Mouse (Mus musculus) skeletal muscle tissue, adult 2 months (tissue): ENCODE measurements around the gene Slc2a4.
A peak's percentile ranks its signal among the peaks of the same experiment; 100 is the strongest.
"Not testable (repeated sequence)": the region's sequence is repeated elsewhere in the genome, so short reads cannot be mapped to it uniquely, and the experiment has no call there.

Experiments used
- DNase-seq: peaks from one replicate; pipeline ENCODE4 v3.0.0-alpha.2; 2012; ENCODE audit warnings: low read depth, low spot score

Slc2a4 gene

DNA sequence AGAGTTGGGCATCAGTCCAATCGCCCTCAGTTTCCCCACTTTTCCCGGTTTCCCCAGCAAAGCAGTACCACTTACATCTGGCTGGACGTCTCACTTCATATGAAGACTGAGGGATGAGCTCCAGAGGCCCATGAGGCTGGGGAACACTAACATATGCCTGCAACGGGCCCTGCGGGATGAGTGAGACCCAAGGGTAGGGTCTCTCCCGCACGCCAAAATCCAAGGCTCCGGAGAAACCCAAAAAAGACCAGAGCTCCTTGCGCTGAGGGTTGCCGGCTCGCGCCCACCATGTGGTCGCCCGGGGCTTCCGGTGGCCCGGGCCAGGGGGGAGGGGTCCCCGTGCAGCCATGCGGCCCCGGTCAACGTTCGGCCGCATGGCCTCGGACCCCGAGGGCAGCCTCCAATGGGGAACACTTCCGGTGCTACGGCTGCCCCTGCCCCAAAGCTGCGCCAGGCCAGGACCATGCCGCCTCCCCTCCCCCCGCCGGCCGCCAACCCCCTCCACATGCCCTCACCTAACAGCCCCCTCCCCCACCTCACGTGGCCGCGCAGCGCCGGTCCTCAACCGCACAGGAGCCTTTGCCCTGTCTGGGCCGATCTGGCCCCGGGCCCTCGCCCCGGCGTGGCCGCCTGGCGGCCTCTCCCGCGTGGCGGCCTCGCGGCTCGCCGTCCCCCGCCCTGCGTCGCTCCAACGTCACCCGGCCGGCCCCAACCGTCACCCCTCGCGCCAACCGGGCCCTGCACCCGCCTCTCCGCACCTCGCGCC lies 27.5 kb downstream of the Slc2a4 start:
- DNase-seq = peak; percentile 57

DNA sequence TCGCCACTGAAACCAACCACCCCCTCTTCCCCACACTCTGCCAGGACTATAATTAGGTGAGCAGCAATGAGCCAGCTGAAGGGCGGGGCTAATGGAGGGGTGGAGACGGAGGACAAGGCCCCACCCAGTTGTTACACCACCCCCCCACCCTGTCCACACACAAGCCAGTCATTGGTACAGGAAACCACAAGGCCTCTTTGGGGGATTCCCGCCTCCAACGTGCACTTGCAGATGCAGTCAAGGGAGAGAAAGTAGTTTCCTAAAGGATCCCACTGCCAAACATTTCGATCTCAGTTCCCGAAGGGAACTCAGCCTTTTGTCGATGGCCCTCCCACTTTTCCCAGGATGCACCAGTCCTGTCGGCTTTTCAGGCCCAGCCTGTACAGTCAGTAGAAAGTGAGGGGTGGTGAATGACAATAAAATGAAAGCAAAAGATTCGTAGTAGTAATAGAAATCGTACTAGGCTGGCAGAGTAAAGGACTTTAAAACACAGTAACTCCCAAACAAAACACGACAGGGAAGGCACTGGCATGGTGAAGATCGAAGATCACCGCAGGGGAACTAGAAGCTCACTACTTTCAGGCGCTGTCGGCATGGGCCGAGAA lies 28.2 kb downstream of the Slc2a4 start:
- DNase-seq = peak; percentile 86

DNA sequence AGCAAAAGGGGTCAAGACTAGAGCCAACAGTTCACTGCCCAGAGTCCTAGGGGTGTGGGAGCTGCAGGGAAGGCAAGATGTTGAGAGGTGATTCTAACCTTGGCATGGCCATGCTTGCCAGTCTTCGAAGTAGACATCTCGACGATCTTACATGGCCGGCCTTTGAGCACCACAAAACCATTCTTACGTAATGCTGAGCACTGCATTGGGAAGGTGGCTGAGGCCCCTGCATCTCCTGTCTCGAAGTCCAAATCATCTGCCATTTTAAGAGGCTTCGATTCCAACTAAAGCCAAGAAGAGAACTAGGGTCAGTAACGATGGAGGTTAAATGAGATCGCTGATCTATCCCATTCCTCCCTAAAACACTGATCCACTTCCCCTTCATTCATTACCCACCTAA lies 28.9 kb downstream of the Slc2a4 start:
- DNase-seq = no peak

DNA sequence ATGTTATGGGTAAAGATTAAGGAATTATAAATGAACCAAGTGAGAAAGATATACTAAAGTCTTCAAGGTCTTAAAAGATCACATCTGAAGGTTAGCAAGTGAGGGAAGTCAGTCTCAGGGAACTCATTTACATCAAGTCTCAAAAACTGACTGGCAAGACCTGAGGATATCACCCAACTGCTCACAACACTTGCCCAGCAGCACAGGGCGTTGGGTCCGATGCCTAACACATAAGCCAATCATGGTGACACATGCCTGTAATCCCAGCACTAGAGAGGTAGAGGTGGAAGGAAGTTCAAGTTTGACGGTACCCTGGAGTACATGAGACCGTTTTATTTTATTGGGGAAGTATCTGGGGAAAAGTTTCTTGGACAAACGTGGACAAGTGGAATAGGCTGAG lies 29.9 kb downstream of the Slc2a4 start:
- DNase-seq = no peak

DNA sequence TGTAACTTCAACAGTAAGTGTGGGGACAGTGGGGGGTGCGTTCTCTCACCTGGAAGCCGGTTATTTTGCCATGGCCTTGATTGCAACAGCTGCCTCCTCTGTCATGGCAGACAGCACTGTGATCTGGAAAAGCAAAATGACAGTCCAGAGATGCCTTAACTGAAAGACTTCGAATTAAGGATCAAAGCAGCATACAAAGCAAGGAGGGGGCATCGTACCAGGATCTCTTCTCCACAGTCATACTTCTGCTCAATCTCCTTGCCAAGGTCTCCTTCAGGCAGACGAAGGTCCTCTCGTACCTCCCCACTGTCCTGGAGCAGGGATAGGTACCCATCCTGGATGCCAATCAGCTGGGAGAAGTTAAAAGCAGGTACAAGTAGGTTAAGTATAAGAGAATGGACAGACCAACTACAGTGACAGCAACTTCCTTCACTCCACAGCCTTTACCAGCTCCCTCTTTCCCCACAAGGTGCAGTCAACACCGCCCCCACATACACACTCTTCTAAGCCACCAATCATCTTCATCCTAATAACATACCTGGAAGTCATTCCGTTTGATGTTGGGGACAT lies 30.5 kb downstream of the Slc2a4 start:
- no peak for DNase-seq

DNA sequence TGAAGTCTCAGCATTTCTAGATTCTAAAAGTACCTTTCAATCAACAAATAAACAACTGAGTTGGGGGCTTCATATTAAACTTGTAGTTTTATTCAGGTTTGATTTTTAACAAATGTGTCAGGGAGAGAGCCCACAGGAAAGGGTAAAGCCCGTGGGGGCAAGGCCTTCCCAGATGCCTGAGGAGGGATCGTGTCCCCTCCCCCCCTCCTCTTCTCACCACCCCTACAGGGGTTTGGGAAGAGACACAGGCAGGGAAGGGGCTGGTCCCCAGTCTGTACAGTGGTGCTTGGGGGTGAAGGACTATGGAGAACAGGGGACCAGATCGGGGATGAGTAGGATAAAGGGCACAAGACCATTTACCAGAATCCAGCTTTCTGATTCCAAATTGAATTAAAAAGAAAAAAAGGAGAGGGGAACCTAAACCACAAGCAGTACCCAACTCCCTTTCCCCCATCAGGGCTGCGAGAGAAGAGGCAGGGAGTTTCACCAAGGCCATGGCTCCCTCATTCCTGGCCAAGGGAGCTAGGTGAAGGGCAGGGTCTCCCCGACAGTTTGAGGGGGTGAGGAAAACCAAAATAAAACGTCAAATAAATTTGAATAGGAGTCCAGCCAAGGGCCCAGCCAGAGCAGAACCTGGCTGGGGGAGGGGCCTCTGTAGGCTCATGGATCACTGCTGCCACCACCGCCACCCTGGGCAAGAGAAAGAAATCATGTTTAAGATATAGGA lies 31.2 kb downstream of the Slc2a4 start:
- DNase-seq = not testable (repeated sequence)

DNA sequence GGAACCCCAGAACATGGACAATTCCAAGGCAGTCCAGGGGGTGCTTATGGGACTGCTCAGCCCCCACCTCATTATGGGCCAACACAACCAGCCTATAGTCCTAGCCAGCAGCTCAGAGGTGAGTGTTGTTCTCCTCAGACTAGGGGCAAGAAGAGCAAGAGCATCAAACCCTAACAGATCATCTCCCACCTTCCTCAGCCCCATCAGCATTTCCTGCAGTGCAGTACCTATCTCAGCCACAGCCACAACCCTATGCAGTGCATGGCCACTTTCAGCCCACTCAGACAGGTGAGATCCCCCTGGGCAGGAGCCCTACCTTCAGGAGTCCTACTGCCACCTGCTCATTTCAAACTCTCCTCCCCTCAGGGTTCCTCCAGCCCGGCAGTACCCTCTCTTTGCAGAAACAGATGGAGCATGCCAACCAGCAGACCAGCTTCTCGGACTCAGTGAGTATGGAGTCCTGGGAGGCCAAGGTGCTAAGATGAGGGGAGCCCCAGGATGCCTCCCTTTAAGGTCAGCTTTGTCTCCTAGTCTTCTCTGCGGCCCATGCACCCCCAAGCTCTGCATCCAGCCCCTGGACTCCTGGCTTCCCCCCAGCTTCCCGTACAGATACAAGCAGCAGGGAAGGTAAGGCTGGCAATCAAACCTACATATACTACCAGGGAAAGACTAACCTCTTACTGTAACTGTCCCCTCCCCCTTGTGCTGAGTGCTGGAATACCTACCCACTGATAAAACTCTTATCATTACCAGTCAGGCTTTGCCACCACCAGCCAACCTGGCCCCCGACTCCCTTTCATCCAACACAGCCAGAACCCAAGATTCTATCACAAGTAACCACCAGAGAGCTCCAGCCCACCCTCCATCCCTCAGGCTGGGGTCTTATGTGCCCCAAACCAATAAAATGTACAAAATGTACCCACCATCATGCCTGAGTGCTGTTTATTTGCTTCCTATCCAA lies 32.0 kb downstream of the Slc2a4 start:
- no peak for DNase-seq

DNA sequence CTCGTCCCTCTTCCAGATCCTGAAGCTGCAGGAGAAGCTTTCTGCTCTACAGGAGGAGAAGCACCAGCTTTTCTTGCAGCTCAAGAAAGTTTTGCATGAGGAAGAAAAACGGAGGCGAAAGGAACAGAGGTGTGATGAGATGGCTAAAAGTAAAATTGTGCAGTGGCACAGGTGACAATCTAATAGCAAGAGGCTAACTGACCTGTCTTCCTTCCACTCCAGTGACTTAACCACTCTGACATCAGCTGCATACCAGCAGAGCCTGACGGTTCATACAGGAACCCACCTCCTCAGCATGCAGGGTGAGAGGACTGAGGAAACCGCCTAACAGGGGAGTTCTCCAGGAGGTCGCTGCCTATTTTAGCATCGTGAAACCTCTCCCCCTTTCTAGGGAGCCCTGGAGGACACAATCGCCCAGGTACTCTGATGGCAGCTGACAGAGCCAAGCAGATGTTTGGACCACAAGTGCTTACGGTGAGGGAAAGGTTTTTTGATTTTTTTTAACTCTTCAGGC lies 33.0 kb downstream of the Slc2a4 start:
- no peak for DNase-seq

DNA sequence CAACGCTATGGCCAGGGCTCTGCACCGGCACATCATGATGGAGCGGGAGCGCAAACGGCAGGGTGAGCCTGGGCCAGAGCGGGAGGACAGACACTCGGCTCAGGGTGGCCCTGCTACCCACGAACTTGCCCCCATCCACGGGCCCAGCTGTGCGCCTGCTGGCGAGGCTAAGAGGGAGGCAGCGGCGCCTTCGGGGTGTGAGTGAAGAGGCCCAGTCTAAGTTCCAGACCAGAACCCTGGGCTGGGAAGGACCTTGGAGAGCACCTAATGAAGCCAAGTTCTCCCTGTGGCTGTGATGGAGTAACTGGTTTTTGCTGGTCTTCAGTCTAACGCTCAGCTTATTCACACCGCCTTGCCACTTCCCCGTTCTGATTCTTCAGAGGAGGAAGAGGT lies 33.6 kb downstream of the Slc2a4 start:
- DNase-seq = no peak

DNA sequence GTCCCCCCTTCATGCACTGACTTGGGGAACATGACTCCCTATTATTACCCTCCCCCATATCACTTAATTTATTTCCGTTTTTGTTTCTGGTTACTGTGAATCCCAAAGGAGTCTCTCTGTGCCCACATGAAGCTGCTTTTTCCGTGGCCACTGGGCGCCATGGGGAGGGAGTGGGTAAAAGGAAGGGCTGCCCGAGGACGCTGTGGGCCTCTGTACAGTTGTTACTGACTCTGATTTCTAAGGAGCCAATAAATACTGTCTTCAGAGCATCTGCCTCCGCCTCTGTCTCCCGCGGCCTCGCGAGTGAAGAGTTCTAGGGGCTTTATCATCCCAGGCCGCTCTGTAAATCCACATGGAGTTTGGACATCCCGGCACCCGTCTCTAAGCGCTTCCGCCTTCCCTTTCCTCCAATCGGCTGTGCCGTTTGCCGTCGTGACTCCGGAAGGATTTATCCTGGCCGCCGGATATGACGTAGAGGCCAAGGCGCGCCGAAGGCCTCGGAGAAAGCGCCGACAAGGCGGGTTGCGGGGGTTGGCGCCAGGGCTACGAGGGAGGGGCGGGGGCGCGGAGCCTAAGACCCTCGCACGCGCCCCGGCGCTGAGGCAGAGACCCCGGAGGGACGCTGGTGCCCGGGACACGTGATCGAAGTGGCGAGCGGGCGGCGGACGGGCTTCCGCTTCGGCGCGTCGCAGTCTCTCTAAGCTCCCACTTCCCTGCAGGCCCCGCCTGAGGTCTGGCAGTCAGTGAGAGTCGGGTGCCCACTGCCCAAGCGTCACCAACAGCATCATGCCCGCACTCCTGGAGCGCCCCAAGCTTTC lies 34.2 kb downstream of the Slc2a4 start, which contains the start of gene Gps2:
Gps2 (plus strand) TSS at position 335 of the 818 bp plus-strand sequence.
- DNase-seq = peak; percentile 91

DNA sequence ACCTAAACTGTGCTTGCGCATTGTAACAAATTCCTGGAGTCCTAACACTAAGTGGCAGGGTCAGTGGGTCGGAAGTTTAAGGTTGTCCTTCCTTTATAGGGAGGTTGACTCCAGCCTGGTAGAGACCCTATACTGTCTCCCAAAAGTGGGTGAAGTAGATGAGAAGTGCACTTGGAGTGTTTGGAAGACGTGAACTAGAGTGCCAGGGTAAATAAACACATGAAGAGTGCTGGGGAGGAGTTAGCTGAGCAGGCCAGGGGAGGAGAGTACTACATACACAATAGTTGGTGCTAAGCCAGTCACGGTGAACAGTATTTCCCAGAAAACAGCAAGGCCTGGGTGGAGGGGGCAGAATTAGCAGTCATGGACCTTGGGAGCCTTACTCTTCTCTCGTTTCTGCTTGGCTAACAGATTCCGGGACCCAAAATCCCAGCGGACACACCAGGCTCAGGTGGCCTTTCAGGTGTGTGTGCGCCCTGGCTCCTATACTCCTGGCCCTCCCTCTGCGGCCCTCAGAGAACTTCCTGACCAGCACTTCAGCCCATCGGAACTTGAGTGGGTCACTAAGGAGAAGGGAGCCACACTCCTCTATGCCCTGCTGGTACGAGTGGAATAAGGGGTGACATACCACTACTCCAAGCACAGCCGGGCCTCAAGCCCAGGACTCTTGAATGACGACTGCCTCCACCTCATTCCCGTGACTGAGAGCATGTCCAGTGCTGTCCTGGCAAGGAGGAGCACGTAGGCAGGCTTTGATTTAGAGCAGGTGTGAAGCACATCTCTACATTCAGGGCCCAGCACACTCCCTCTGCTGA lies 35.1 kb downstream of the Slc2a4 start:
- DNase-seq = no peak

DNA sequence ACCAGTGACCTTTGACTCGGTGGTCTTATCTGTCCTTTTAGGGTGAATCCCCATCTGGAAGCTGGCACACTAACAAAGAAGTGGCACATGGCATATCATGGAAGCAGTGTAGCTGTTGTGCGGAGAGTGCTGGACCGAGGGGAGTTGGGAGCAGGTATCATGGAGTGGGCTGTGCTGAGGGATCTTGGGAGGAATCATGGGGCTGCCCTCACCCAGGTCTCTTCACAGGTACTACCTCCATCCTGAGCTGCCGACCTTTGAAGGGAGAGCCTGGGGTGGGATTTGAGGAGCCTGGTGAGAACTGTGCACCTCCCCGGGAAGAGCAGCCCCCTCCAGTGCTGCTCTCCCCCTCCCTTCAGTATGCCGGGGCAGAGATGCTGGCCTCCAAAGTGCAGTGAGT lies 36.3 kb downstream of the Slc2a4 start:
- no peak for DNase-seq

DNA sequence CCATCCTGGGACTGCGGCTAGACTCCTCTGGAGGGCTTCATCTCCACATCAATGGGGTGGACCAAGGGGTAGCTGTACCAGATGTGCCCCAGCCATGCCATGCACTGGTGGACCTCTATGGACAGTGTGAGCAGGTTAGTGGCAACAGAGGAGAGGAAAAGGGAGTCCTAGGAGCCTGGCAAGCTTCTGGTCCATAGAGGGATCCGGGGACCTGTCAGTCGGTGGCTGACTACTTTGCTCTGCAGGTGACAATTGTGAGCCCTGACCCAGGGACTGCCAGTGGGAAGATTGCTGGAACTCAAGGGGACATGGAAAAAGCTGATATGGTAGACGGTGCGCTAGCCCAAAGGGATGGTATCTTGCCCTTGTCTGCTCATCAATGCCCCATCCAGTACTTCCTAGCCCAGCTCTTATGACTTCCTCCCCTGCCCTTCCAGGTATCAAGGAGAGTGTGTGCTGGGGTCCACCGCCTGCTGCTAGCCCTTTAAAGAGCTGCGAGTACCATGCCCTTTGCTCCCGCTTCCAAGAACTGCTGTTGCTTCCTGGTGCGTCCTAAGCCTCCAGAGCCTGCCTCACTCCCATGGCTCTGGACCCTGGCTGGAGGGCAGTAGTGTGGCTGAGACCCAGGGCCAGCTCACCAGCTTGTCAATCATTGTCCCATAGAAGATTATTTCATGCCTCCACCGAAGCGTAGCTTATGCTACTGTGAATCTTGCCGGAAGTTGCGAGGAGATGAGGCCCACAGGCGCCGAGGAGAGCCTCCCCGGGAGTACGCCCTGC lies 37.0 kb downstream of the Slc2a4 start:
- DNase-seq = no peak

DNA sequence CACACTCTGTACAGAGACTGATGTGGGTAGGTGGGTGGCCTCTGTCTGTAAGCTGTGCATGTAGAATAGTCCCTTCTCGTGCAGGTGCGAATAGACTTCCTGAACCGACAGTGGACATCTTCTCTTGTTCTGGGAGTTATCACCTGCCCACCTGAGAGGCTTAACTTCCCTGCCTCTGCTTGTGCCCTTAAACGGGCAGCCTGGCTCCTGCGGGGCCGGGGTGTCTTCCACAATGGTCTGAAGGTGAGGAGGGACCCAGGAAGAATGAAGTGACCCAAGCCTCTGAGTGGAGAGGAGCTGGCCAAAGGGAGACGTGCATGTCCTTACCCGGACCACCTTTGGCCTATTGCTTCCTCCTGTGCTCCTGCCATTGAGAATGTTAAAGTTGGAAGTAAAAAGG lies 37.8 kb downstream of the Slc2a4 start:
- DNase-seq = no peak

DNA sequence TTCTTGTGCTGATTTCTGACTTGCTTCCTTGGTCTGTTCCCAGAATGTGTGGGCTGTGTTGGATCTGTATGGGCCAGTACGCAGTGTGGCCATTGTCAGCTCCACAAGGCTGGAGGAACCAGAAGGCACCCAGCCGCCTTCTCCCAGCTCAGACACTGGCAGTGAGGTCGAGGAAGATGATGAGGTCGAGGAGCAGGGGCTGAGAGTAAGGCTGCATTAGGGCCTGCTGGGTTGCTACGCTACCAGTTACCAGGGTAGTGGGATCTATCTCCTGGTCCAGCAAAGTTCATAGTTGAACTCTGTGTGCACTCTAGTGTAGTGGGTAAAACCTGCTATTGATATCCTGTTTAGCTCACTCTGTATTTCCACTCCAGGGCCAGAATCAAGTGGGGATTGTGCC lies 38.8 kb downstream of the Slc2a4 start:
- no peak for DNase-seq

DNA sequence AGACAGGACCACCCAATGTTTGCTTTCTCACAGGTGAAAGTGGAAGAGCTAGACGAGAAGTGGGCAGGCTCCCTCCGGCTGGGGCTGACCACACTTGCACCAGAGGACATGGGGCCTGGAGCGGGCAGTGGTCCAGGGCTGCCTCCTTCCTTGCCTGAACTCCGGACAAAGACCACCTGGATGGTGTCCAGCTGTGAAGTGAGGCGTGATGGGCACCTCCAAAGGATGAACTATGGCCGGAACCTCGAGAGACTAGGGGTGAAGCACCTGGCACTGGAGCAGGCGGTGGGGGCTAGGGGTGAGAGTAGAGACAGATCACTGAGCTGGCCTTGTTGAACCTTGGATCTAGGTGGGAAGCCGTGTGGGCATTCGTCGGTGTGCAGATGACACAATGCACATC lies 39.3 kb downstream of the Slc2a4 start:
- no peak for DNase-seq

DNA sequence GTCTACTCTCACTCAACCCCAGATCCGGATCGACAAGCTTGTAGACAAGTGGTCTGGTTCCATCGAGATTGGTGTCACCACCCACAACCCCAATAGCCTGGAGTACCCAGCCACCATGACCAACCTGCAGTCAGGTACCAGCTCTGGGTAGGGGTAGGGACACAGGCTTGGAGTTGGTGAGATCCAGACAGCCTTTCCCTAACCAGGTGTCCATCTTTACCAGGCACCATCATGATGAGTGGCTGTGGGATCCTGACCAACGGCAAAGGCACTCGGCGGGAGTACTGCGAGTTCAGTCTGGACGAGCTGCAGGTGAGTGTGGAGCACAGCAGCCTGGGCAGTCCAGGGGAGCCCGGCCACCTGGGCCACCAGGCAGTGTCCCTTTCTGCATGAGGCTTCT lies 43.7 kb downstream of the Slc2a4 start:
- DNase-seq = no peak

DNA sequence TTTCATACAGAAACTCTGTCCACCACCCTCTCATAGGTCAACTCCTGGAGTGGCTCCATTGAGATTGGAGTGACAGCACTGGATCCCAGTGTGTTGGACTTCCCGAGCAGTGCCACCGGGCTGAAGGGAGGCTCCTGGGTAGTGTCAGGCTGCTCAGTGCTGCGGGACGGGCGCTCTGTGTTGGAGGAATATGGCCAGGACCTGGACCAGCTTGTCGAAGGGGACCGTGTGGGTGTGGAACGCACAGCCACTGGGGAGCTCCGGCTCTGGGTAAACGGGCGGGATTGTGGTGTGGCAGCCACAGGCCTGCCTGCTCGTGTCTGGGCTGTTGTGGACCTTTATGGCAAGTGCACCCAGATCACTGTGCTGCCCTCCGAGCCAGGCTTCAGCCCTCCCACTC lies 45.0 kb downstream of the Slc2a4 start:
- DNase-seq = no peak

DNA sequence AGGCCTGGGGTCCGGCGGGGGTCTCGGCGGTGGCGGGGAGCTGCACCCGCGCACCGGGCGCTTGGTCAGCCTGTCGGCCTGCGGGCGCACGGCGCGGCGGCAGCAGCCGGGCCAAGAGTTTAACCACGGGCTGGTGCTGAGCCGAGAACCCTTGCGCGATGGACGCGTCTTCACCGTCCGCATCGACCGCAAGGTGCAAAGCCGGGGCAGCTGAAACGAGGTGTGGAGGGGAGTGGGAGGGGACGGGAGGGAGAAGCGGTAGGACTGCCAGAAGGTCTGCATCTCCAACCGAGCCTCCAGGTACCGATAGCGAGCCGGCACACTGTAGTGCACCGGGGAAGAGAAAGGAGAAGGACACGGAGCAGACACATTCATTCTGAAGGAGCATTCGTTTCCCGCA lies 46.0 kb downstream of the Slc2a4 start:
- DNase-seq = no peak
